Mouse (Mus musculus) CD4-positive, CD25-positive, alpha-beta regulatory T cell, adult 9 weeks (primary cell): ENCODE measurements around the gene Gsdma2. TPM values are rescaled to one million over a fixed set of nuclear protein-coding genes. Genes with fewer than 3 reads are reported as not detected.

Source experiments
- polyA plus RNA-seq: library from polyadenylated mRNA; unstranded; fragments of 100-300 nt; shearing (Covaris generic); gene quantifications from one replicate; pipeline ENCODE4 v1.2.1, GENCODE M21; 2017

Gsdma2 gene
- not detected for polyA plus RNA-seq

GRCm38 (mm10) chr11:98646459-98646858 is at the start of gene Gsdma2:
Gene Gsdma2 (plus strand): TSS chr11:98646759.

GRCm38 (mm10) chr11:98597991-98598390 is 48.6 kb upstream of the Gsdma2 start, which contains the start of gene Lrrc3c:
Gene Lrrc3c (plus strand): TSS chr11:98598291.

GRCm38 (mm10) chr11:98625611-98626410 is 20.7 kb upstream of the Gsdma2 start, which contains the start of the genes Gm12355 and Gsdma3:
Gene Gm12355 (minus strand): TSS chr11:98625661.
Gene Gsdma3 (plus strand): TSS chr11:98626360.

GRCm38 (mm10) chr11:98664091-98664490 is 17.5 kb downstream of the Gsdma2 start, which contains the start of gene Gsdma:
Gene Gsdma (plus strand): TSS chr11:98664351.

DNA sequence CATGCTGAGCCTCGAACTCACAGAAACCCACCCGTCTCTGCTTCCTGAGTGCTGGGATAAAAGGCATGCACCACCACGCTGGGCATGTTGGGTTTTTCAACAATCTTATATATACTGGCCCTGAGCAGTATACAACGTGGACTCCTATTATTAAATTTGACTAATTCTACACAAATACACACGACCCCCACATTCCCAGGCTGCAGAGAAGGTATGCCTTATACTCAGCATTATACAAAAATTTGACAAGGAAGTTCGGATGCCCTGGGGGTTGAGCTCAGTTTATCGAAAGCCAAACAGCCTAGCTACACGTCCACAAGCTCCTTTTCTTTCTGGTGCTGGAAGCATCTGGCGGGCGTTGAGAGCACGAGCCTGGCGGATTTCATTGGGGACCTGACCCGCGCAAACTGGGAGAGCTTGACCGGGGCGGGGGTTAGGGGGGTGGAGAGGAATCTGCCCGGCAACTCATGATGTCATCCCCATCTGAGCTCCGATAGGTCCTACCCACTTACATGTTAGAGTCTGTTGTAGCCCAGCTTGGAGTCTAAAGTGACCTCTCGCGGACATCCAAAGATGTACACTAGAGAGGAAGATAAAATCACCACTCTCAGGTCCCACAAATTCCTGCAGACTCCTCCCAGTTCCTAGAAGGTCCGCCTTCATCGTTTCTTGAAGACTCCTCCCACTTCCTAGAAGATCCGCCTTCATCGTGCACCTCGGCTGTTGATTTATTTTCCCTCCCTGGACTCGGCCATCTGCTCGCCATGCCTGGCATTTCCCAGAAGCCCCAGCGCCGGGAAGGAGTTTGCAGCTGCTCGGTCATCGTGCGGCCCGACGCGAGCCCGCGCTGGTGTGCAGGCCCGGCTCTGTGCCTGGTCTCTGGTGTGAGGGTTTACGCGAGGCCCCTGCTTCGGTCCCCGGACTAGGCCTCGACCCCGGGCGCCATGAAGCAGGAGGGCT is 35.5 kb downstream of the Gsdma2 start, which contains the start of gene Psmd3:
Psmd3 (plus strand) TSS at position 769 of the 960 bp plus-strand sequence.

GRCm38 (mm10) chr11:98701213-98701670 is 54.7 kb downstream of the Gsdma2 start, which contains the start of gene Csf3:
Gene Csf3 (plus strand): TSS chr11:98701263.

Other genes starting within 250 kb of the Gsdma2 start
- gene Pgap3, start 246.3 kb upstream of the Gsdma2 start, polyA plus RNA-seq: 15.1 TPM
- 0.32 TPM for gene Erbb2, start 234.3 kb upstream of the Gsdma2 start, polyA plus RNA-seq
- 204 TPM for gene Mien1, start 207.8 kb upstream of the Gsdma2 start, polyA plus RNA-seq
- gene Grb7, start 200.4 kb upstream of the Gsdma2 start, polyA plus RNA-seq: 6.2 TPM
- gene Ikzf3, start 100.7 kb upstream of the Gsdma2 start, polyA plus RNA-seq: 58.0 TPM
- 5.6 TPM for gene Zpbp2, start 95.7 kb upstream of the Gsdma2 start, polyA plus RNA-seq
- 90.2 TPM for gene Ormdl3, start 59.4 kb upstream of the Gsdma2 start, polyA plus RNA-seq
- gene Lrrc3c, start 48.5 kb upstream of the Gsdma2 start, polyA plus RNA-seq: not detected
- gene Gm12355, start 21.1 kb upstream of the Gsdma2 start, polyA plus RNA-seq: 4.6 TPM
- not detected for gene Gsdma3, start 20.4 kb upstream of the Gsdma2 start, polyA plus RNA-seq
- gene Gsdma, start 17.6 kb downstream of the Gsdma2 start, polyA plus RNA-seq: not detected
- 60.8 TPM for gene Psmd3, start 35.8 kb downstream of the Gsdma2 start, polyA plus RNA-seq
- gene Csf3, start 54.5 kb downstream of the Gsdma2 start, polyA plus RNA-seq: not detected
- 64.9 TPM for gene Med24, start 82.7 kb downstream of the Gsdma2 start, polyA plus RNA-seq
- gene Thra, start 93.9 kb downstream of the Gsdma2 start, polyA plus RNA-seq: 6.6 TPM
- 11.5 TPM for gene Nr1d1, start 128.6 kb downstream of the Gsdma2 start, polyA plus RNA-seq
- 10.9 TPM for gene Msl1, start 148.8 kb downstream of the Gsdma2 start, polyA plus RNA-seq
- gene Casc3, start 158.1 kb downstream of the Gsdma2 start, polyA plus RNA-seq: 10.2 TPM
- gene Rapgefl1, start 190.0 kb downstream of the Gsdma2 start, polyA plus RNA-seq: 0.35 TPM
- 4.9 TPM for gene Wipf2, start 216.9 kb downstream of the Gsdma2 start, polyA plus RNA-seq